24 mouse cellular contexts compared by ENCODE assay signal in the genomic region with DNA sequence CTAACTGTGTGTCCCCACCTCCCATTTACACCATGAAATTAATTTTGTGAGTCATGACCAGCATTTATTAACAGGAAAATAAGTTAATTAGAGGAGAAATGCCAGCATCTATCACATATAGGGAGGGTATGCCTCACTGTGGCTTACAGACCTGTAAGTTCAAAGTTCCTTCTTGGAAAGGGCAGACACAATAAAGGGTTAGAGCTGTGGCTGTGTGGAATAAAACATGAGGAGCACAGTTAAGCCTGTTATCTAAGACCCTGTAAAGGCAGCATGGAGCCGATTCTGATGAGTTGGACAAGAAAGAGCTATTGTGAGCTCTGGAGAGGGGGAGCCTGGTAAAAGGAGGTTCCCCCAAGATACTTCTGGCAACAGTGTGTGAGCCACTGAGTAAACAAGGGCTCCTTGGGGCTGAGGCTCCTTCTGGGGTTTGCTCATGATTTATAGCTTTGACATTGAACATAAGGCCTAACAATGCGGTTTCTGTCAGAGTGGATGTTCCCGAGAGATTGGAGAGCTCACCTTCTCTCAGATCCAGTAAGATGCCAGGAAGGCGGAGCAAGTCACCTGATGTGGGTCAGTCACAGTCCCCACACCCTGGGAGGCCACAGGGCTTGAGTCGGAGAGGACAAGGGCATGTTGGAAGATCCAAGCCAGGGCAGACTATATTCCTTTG. TPM values are rescaled to one million over a fixed set of nuclear protein-coding genes. Genes with fewer than 3 reads are reported as not detected.
DNase-seq lines count a peak whose midpoint lies in the region; ATAC-seq and TF ChIP-seq lines count a peak whose summit lies in the region.
"Had no signal": no experiment of that assay in that cellular context is flagged by ENCODE, and none has a peak within 500 bp of the region (broad histone marks: within the 10 kb centered on the region; RNA-seq: fewer than 3 reads in every experiment).

No protein-coding gene starts in this region.

- no peaks in the 10 kb centered on the region for H3K27me3 ChIP-seq in lung, postnatal 0 days (replicated peaks; ENCODE audit: insufficient read depth, low read length)
- no peaks in the 10 kb centered on the region for H3K27me3 ChIP-seq in intestine, embryonic 15.5 days (replicated peaks)
- no peaks in the 10 kb centered on the region for H3K27me3 ChIP-seq in stomach, postnatal 0 days (ENCODE audit: control insufficient read depth, insufficient read depth, low read length)
- no peaks in the 10 kb centered on the region for H3K27me3 ChIP-seq in forebrain, embryonic 16.5 days (replicated peaks; ENCODE audit: control insufficient read depth, insufficient read depth, low read length)
- H3K27me3 ChIP-seq: embryonic facial prominence, embryonic 12.5 days; forebrain, embryonic 12.5 days; heart, embryonic 15.5 days had no signal

- TF ChIP-seq CTCF in lung, postnatal 0 days (IDR thresholded peaks at IDR 0.05), result no peak
- no peak for TF ChIP-seq CTCF in stomach, postnatal 0 days (IDR thresholded peaks at IDR 0.05; ENCODE audit: low read depth)

- peak; percentile 33; the same call in 1 of the 2 replicates for ATAC-seq in lung, postnatal 0 days
- peak; percentile 91 for ATAC-seq in intestine, embryonic 15.5 days
- ATAC-seq in stomach, postnatal 0 days (ENCODE audit: low FRiP score, low TSS enrichment), result peak; percentile 63
- no peak for ATAC-seq in forebrain, embryonic 16.5 days
- ATAC-seq: CD4-positive, CD25-positive, alpha-beta regulatory T cell, adult 4 months; forebrain, postnatal 0 days had no signal

- H3K4me1 ChIP-seq in lung, postnatal 0 days (ENCODE audit: insufficient read depth, low read depth, low read length), result peaks cover 8% of the 10 kb centered on the region; the same call in 1 of the 2 replicates
- H3K4me1 ChIP-seq in intestine, embryonic 15.5 days (replicated peaks), result peaks cover 10% of the 10 kb centered on the region
- H3K4me1 ChIP-seq in stomach, postnatal 0 days (replicated peaks; ENCODE audit: control insufficient read depth, insufficient read depth), result no peaks in the 10 kb centered on the region
- H3K4me1 ChIP-seq in forebrain, embryonic 16.5 days (replicated peaks; ENCODE audit: control insufficient read depth, insufficient read depth, low read length), result peaks cover 3% of the 10 kb centered on the region; the same call in 1 of the 2 replicates
- H3K4me1 ChIP-seq: embryonic facial prominence, embryonic 12.5 days had no signal

- no peak for TF ChIP-seq EP300 in lung, postnatal 0 days (IDR thresholded peaks at IDR 0.05)
- TF ChIP-seq EP300 in stomach, postnatal 0 days (optimal IDR thresholded peaks at IDR 0.05), result no peak

- H3K9me3 ChIP-seq in lung, postnatal 0 days (ENCODE audit: low read length), result no peaks in the 10 kb centered on the region
- no peaks in the 10 kb centered on the region for H3K9me3 ChIP-seq in intestine, embryonic 15.5 days
- no peaks in the 10 kb centered on the region for H3K9me3 ChIP-seq in stomach, postnatal 0 days (ENCODE audit: control insufficient read depth, low read length)
- H3K9me3 ChIP-seq in forebrain, embryonic 16.5 days (ENCODE audit: control insufficient read depth, low read length), result no peaks in the 10 kb centered on the region
- H3K9me3 ChIP-seq: embryonic facial prominence, embryonic 12.5 days; forebrain, embryonic 12.5 days; G1E; heart, embryonic 15.5 days; hindbrain, embryonic 10.5 days had no signal

- DNase-seq in lung, postnatal 0 days (ENCODE audit: low spot score), result no peak
- no peak for DNase-seq in lung, postnatal 14 days
- peak; percentile 40 for DNase-seq in large intestine, adult 2 months (ENCODE audit: low read depth, low spot score)
- DNase-seq in stomach, postnatal 0 days (ENCODE audit: low spot score), result peak; percentile 62
- no peak for DNase-seq in right cerebral cortex, adult 18-20 months
- DNase-seq: adrenal gland, postnatal 10 days; B cell, adult 2 months; cerebellum, adult 11 months; cerebellum, adult 8-10 months; cerebellum, postnatal 14 days; embryo, embryonic 11 days; forebrain, postnatal 0 days; gastrocnemius, postnatal 14 days; heart, adult 2 months had no signal

- H3K4me2 ChIP-seq in lung, postnatal 0 days (replicated peaks; ENCODE audit: low read depth, low read length), result no peak overlapping the region
- H3K4me2 ChIP-seq in intestine, embryonic 15.5 days (replicated peaks), result no peak overlapping the region
- no peak overlapping the region for H3K4me2 ChIP-seq in stomach, postnatal 0 days (replicated peaks; ENCODE audit: low read depth)
- H3K4me2 ChIP-seq in forebrain, embryonic 16.5 days (ENCODE audit: low read length), result no peak overlapping the region
- H3K4me2 ChIP-seq: embryonic facial prominence, embryonic 12.5 days; forebrain, embryonic 12.5 days; heart, embryonic 11.5 days; heart, embryonic 15.5 days; hindbrain, embryonic 14.5 days had no signal

- no peak overlapping the region for H3K4me3 ChIP-seq in lung, postnatal 0 days (ENCODE audit: low read depth, low read length)
- H3K4me3 ChIP-seq in intestine, embryonic 15.5 days (replicated peaks), result no peak overlapping the region
- no peak overlapping the region for H3K4me3 ChIP-seq in stomach, postnatal 0 days (ENCODE audit: low read depth, low read length)
- no peak overlapping the region for H3K4me3 ChIP-seq in forebrain, embryonic 16.5 days (replicated peaks; ENCODE audit: low read length)
- H3K4me3 ChIP-seq: embryonic facial prominence, embryonic 12.5 days; forebrain, embryonic 12.5 days; heart, adult 2 months; heart, embryonic 15.5 days; hindbrain, embryonic 10.5 days had no signal

- H3K36me3 ChIP-seq in lung, postnatal 0 days (ENCODE audit: insufficient read depth, low read length), result no peaks in the 10 kb centered on the region
- H3K36me3 ChIP-seq in intestine, embryonic 15.5 days, result no peaks in the 10 kb centered on the region; the same call in 1 of the 2 replicates
- no peaks in the 10 kb centered on the region for H3K36me3 ChIP-seq in stomach, postnatal 0 days (ENCODE audit: control insufficient read depth, insufficient read depth, low read length)
- no peaks in the 10 kb centered on the region for H3K36me3 ChIP-seq in forebrain, embryonic 16.5 days (ENCODE audit: control insufficient read depth, insufficient read depth)
- H3K36me3 ChIP-seq: embryonic facial prominence, embryonic 12.5 days; forebrain, embryonic 12.5 days; G1E; heart, embryonic 15.5 days; hindbrain, embryonic 10.5 days had no signal

- 60% methylated on average over 5 of the region's 5 CpGs for WGBS in lung, postnatal 0 days
- 51% methylated on average over 5 of the region's 5 CpGs for WGBS in intestine, embryonic 15.5 days
- 32% methylated on average over 5 of the region's 5 CpGs for WGBS in large intestine, adult 2 months
- 43% methylated on average over 5 of the region's 5 CpGs for WGBS in stomach, postnatal 0 days
- 81% methylated on average over 5 of the region's 5 CpGs for WGBS in forebrain, embryonic 16.5 days

- H3K9ac ChIP-seq in lung, postnatal 0 days (replicated peaks; ENCODE audit: low read depth), result no peak overlapping the region
- H3K9ac ChIP-seq in intestine, embryonic 15.5 days, result no peak overlapping the region
- H3K9ac ChIP-seq in stomach, postnatal 0 days (ENCODE audit: low read length), result no peak overlapping the region
- no peak overlapping the region for H3K9ac ChIP-seq in forebrain, embryonic 16.5 days (replicated peaks; ENCODE audit: low read depth, low read length)
- H3K9ac ChIP-seq: embryonic facial prominence, embryonic 12.5 days; forebrain, embryonic 12.5 days; forebrain, postnatal 0 days; heart, embryonic 15.5 days; hindbrain, embryonic 14.5 days had no signal

- H3K27ac ChIP-seq in lung, postnatal 0 days (ENCODE audit: low read length), result no peak overlapping the region
- H3K27ac ChIP-seq in intestine, embryonic 15.5 days, result peak overlapping the region; percentile 81
- peak overlapping the region; percentile 81 for H3K27ac ChIP-seq in stomach, postnatal 0 days (replicated peaks)
- H3K27ac ChIP-seq in forebrain, embryonic 16.5 days (ENCODE audit: low read length), result no peak overlapping the region
- H3K27ac ChIP-seq: embryonic facial prominence, embryonic 12.5 days; forebrain, embryonic 12.5 days; heart, adult 2 months; heart, embryonic 15.5 days; hindbrain, embryonic 10.5 days; hindbrain, embryonic 14.5 days had no signal

RNA-seq across cellular contexts. Expression of gene Thsd4, which starts 20.2 kb away (rescaled TPM):
- polyA plus RNA-seq in lung, postnatal 0 days (2015; fragmentation: Nextera tagmentation; extraction: Ambion mirVana), result 3.4 and 3.6 TPM in 2 replicates
- polyA plus RNA-seq in intestine, embryonic 15.5 days (2015; fragmentation: Nextera tagmentation; extraction: Ambion mirVana), result 23.2 and 25.8 TPM in 2 replicates
- 2.1 and 5.5 TPM in 2 replicates for polyA plus RNA-seq in large intestine, adult 2 months (2012; rRNA removed)
- 9.6 and 10.7 TPM in 2 replicates for polyA plus RNA-seq in stomach, postnatal 0 days (2015; fragmentation: Nextera tagmentation; extraction: Ambion mirVana)
- 5.0 and 5.9 TPM in 2 replicates for polyA plus RNA-seq in forebrain, embryonic 16.5 days (2015; fragmentation: Nextera tagmentation; extraction: Ambion mirVana)
- polyA plus RNA-seq: CD4-positive, CD25-positive, alpha-beta regulatory T cell, adult 4 months had no signal

Comparison
In these comparisons a context has a peak if more than half of its experiments do, and no peak if none do; other contexts are left out.
1. DNase-seq: peak in large intestine, adult 2 months (single experiment) and stomach, postnatal 0 days (single experiment); none in lung, postnatal 0 days (single experiment), lung, postnatal 14 days (single experiment) and right cerebral cortex, adult 18-20 months (single experiment).
2. H3K27ac ChIP-seq: peak in intestine, embryonic 15.5 days (single experiment) and stomach, postnatal 0 days (single experiment); none in lung, postnatal 0 days (single experiment) and forebrain, embryonic 16.5 days (single experiment).